Mouse (Mus musculus) testis, adult 2 months (tissue): ENCODE data around the gene Rnf114.

Source experiments
- CTCF ChIP-seq: fragments of 200-500 bp; IDR thresholded peaks from 2 replicates; pipeline ENCODE4 v1.5.1; 2012; ENCODE audit warnings: low read depth, mild to moderate bottlenecking, inconsistent platforms, low read length, moderate library complexity; ENCODE audit not compliant: control insufficient read depth, insufficient read depth, insufficient replicate concordance
- POLR2A ChIP-seq: fragments of 200-500 bp; IDR thresholded peaks from 2 replicates; pipeline ENCODE4 v1.6.1; 2012; ENCODE audit warnings: low read depth, mild to moderate bottlenecking, inconsistent platforms, low read length, moderate library complexity; ENCODE audit not compliant: control insufficient read depth

DNA sequence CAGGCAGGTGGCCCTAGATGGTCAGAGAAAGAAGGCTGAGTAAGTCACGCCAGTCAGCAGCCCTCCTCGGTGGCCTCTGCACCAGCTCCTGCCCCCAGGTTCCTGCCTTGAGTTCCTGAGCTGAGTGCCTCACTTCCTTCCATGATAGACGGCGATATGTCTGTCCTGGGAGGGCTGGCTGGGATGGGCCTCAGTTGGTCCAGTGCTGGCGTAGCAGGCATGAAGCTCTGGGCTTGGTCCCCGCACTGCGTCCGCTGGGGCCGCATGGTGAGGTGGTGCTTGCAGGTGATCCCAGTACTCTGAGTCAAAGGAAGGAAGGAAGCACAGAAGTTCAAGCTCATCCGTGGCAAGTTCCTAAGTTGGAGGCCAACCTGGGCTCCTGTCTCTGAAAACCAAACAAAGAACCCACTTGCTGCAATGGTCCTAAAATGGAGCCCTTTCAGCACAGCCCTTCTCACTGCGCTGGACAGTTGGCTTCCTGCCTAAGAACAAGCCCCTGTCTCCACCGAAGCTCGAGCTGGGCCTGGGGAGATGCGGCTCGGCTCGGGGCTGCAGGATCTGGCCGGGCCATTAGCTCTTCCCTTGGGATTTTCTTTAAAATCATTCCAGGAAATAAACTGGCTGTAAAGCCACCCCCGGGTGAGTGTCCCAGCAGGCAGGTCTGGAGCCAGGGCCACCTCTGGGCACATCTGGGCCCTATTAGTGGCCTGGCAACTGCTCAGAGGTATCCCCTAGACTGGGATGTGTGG, 54.2 kb downstream of the Rnf114 start:
- TF ChIP-seq CTCF (no peak), POLR2A (no peak)
